Mouse (Mus musculus) kidney, adult 2 months (tissue): Measurements from ENCODE around the gene Grip1.

Experiments used
- CTCF ChIP-seq: fragments of 200-500 bp; conservative IDR thresholded peaks from 2 replicates; pipeline ENCODE4 v1.5.1; 2011; ENCODE audit warnings: low read depth, mild to moderate bottlenecking, control low read depth, low read length, moderate library complexity, mixed read lengths; ENCODE audit not compliant: insufficient read depth, insufficient read length
- POLR2A ChIP-seq: fragments of 200-500 bp; IDR thresholded peaks from one replicate; pipeline ENCODE4 v1.6.1; 2011; ENCODE audit warnings: low read depth, low read length, control low read depth

GRCm38 (mm10) chr10:119405612-119406011 is 48.0 kb upstream of the Grip1 start:
- TF ChIP-seq CTCF (no peak), POLR2A (no peak)
